ENCODE assay signal across 8 mouse cellular contexts in genomic region chr4:152477466-152478223, GRCm38 (mm10). TPM values are rescaled to one million over a fixed set of nuclear protein-coding genes. Genes with fewer than 3 reads are reported as not detected.
DNase-seq lines count a peak whose midpoint lies in the region; ATAC-seq lines count a peak whose summit lies in the region.

Kcnab2 (minus strand) TSS chr4:152477871.

- peak within 1 kb of the TSS; percentile 85 for H3K4me2 ChIP-seq in embryonic facial prominence, embryonic 12.5 days (replicated peaks)
- H3K4me2 ChIP-seq in midbrain, embryonic 11.5 days, result peak within 1 kb of the TSS; percentile 82

- peaks cover 18% of the 10 kb centered on the region for H3K27me3 ChIP-seq in embryonic facial prominence, embryonic 12.5 days
- peaks cover 6% of the 10 kb centered on the region; the same call in 1 of the 2 replicates for H3K27me3 ChIP-seq in midbrain, embryonic 11.5 days (ENCODE audit: control insufficient read depth, insufficient read depth, low read length)

- H3K9ac ChIP-seq in embryonic facial prominence, embryonic 12.5 days, result peak within 1 kb of the TSS; percentile 78
- H3K9ac ChIP-seq in midbrain, embryonic 11.5 days (ENCODE audit: low read length), result peak within 1 kb of the TSS; percentile 95

- WGBS in embryonic facial prominence, embryonic 12.5 days, result under 1% methylated on average over 63 of the region's 63 CpGs
- WGBS in midbrain, embryonic 11.5 days, result under 1% methylated on average over 62 of the region's 63 CpGs

- peaks cover 14% of the 10 kb centered on the region for H3K4me1 ChIP-seq in embryonic facial prominence, embryonic 12.5 days
- peaks cover 19% of the 10 kb centered on the region for H3K4me1 ChIP-seq in midbrain, embryonic 11.5 days (ENCODE audit: control insufficient read depth, insufficient read depth, low read length)

- ATAC-seq in embryonic facial prominence, embryonic 12.5 days (ENCODE audit: insufficient number of reproducible peaks, insufficient read depth, low FRiP score, low TSS enrichment), result peak; percentile 95
- peak; percentile 96 for ATAC-seq in midbrain, embryonic 11.5 days (ENCODE audit: low FRiP score)

- intact Hi-C loops in left cerebral cortex, postnatal 4 days (cut with DNase I), result no loop called here

- peak; percentile 99 to 100 for DNase-seq in adrenal gland, postnatal 36 days
- peak; percentile 100 for DNase-seq in heart, adult 11 months
- peak; percentile 99 for DNase-seq in kidney, adult 11 months
- DNase-seq in left cerebral cortex, postnatal 4 days, result peak; percentile 100
- peak; percentile 100 for DNase-seq in midbrain, embryonic 11.5 days (ENCODE audit: low spot score, missing footprints)
- peak; percentile 100 for DNase-seq in right cerebral cortex, postnatal 4 days
- DNase-seq in yolk sac, embryonic 10.5 days (ENCODE audit: low spot score), result peak; percentile 91

- peak within 1 kb of the TSS; percentile 81 for H3K27ac ChIP-seq in embryonic facial prominence, embryonic 12.5 days
- H3K27ac ChIP-seq in midbrain, embryonic 11.5 days (ENCODE audit: low read depth, low read length), result peak within 1 kb of the TSS; percentile 80

- H3K36me3 ChIP-seq in embryonic facial prominence, embryonic 12.5 days, result no peaks in the 10 kb centered on the region
- H3K36me3 ChIP-seq in midbrain, embryonic 11.5 days (ENCODE audit: control insufficient read depth, insufficient read depth, low read length), result no peaks in the 10 kb centered on the region

- 0 out of 2 replicates have a peak, but pooled peaks cover 4% of the 10 kb centered on the region for H3K9me3 ChIP-seq in embryonic facial prominence, embryonic 12.5 days
- no peaks in the 10 kb centered on the region; the same call in 1 of the 2 replicates for H3K9me3 ChIP-seq in midbrain, embryonic 11.5 days (ENCODE audit: control insufficient read depth, low read length)

- peak within 1 kb of the TSS; percentile 79 for H3K4me3 ChIP-seq in embryonic facial prominence, embryonic 12.5 days
- H3K4me3 ChIP-seq in midbrain, embryonic 11.5 days (ENCODE audit: low read depth, low read length), result peak within 1 kb of the TSS; percentile 80

RNA-seq across cellular contexts. Expression of gene Kcnab2, which starts in this region (rescaled TPM):
- 1 to 10 TPM; 3.9 to 4.7 TPM for total RNA-seq in adrenal gland, postnatal 36 days (2021)
- 12.4 and 15.6 TPM in 2 replicates for polyA plus RNA-seq in embryonic facial prominence, embryonic 12.5 days (2016; fragmentation: Nextera tagmentation; extraction: Ambion mirVana)
- 10 to 100 TPM; 35.0 to 43.6 TPM for total RNA-seq in left cerebral cortex, postnatal 4 days (2021)
- polyA plus RNA-seq in midbrain, embryonic 11.5 days (2014; fragmentation: Nextera tagmentation; extraction: Ambion mirVana), result 10.5 and 11.0 TPM in 2 replicates

Comparison
In these comparisons a context has a peak if more than half of its experiments do, and no peak if none do; other contexts are left out.
1. Peak in every context shown above with its lines: DNase-seq, ATAC-seq, H3K4me3 ChIP-seq and H3K27ac ChIP-seq.
2. RNA of gene Kcnab2 (total RNA-seq): 35.0 to 43.6 TPM in left cerebral cortex, postnatal 4 days; 3.9 to 4.7 TPM in adrenal gland, postnatal 36 days; every median in the first group is over 4 times any median in the second.